Mouse (Mus musculus): ENCODE data around the gene Cox4i1.

- TF ChIP-seq CTCF (IDR thresholded peaks at IDR 0.05; ENCODE audit: control insufficient read depth, insufficient read depth, insufficient read length) (no peak), USF1 (IDR thresholded peaks at IDR 0.05; ENCODE audit: low read depth) (no peak), MYOG (IDR thresholded peaks at IDR 0.05; ENCODE audit: control insufficient read depth, extremely low read depth, insufficient read length) (no peak), MYOD1 (IDR thresholded peaks at IDR 0.05; ENCODE audit: control insufficient read depth, insufficient read length, low read depth) (no peak), MAX (IDR thresholded peaks at IDR 0.05) (no peak), CEBPB (IDR thresholded peaks at IDR 0.05; ENCODE audit: low read depth) (no peak), FOSL1 (IDR thresholded peaks at IDR 0.05; ENCODE audit: insufficient read depth, low read length, poor library complexity, severe bottlenecking) (no peak)
These were observed 33.9 kb downstream of the Cox4i1 start for GRCm38 (mm10) chr8:120701758-120702465.

Measured in C2C12 (cell line).